Mouse (Mus musculus): ENCODE measurements around the gene Brox. TPM values are rescaled to one million over a fixed set of nuclear protein-coding genes. Genes with fewer than 3 reads are reported as not detected.
"Not testable (repeated sequence)": the region's sequence is repeated elsewhere in the genome, so short reads cannot be mapped to it uniquely, and the experiment has no call there.

The Brox gene
- 41.8 and 42.5 TPM in 2 replicates for polyA plus RNA-seq (2015; fragmentation: Nextera tagmentation; extraction: Ambion mirVana)

DNA sequence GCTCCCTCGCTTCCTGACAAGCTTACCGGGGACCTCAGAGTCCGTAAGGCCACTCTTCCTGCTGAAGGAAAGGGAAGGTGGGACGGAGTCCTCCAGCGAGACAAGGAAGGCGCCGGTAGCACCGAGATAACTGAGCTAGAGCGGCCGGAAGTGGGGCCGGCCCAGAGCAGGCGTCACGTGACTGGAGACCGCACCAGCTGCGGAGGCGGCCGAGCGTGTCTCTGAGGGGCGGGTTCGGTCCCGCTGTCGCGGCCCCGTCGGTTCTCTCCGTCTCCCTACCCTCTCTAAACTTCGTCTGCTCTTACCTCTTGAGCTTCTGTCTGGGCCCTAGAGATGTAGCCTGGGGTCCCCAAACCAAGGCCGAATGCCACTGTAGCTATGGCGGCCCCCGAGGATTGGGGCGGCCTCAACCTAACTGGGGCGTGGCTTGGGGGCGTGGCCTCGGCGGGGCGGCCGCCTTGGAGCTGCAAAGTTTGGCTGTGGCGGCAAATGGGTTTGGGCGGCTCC lies at the start of gene Brox:
Brox (minus strand) TSS at position 393 of the 507 bp plus-strand sequence.
- ATAC-seq, result peak; percentile 94
- no peaks in the 10 kb centered on the region for H3K27me3 ChIP-seq (replicated peaks; ENCODE audit: control insufficient read depth, insufficient read depth, low read length)
- H3K36me3 ChIP-seq (ENCODE audit: control insufficient read depth, insufficient read depth, low read length), result no peaks in the 10 kb centered on the region
- H3K9ac ChIP-seq (ENCODE audit: low read depth, low read length), result peak within 1 kb of the TSS; percentile 67
- H3K4me2 ChIP-seq (ENCODE audit: low read depth, low read length), result peak within 1 kb of the TSS; percentile 54
- no peaks in the 10 kb centered on the region for H3K9me3 ChIP-seq (ENCODE audit: control insufficient read depth, low read length)
- no peaks in the 10 kb centered on the region for H3K4me1 ChIP-seq (ENCODE audit: control insufficient read depth, insufficient read depth, low read length)
- under 1% methylated on average over 39 of the region's 39 CpGs for WGBS
- peak within 1 kb of the TSS; percentile 32 for H3K27ac ChIP-seq (ENCODE audit: low read length)
- peak within 1 kb of the TSS; percentile 56 for H3K4me3 ChIP-seq (ENCODE audit: low read length)

DNA sequence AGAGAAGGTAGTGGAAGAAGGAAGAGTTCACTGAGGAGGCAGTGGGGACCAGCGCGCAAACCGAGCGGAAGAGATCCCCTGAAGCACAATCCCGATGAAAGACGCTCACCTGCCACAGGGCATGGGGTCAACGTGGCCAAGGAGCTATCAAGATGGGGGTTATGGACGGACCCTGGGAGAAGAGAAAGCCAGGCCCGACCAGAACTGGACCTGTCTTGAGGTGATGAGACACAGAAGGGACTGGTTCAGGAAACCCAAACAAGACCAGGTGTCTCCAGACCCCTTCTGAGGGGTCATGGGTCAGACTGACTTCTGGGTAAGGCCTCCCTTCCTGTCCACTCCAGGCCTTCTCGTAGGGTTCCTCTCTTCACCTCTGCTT lies 48.7 kb upstream of the Brox start:
- Histone ChIP-seq H3K9me3 (ENCODE audit: control insufficient read depth, low read length) (no peaks in the 10 kb centered on the region), H3K27me3 (replicated peaks; ENCODE audit: control insufficient read depth, insufficient read depth, low read length) (no peaks in the 10 kb centered on the region), H3K9ac (ENCODE audit: low read depth, low read length) (peak overlapping the region; percentile 87), H3K4me3 (ENCODE audit: low read length) (peak overlapping the region; percentile 83), H3K4me2 (ENCODE audit: low read depth, low read length) (peak overlapping the region; percentile 90), H3K4me1 (ENCODE audit: control insufficient read depth, insufficient read depth, low read length) (peaks cover 7% of the 10 kb centered on the region), H3K36me3 (ENCODE audit: control insufficient read depth, insufficient read depth, low read length) (peaks cover 3% of the 10 kb centered on the region), H3K27ac (ENCODE audit: low read length) (peak overlapping the region; percentile 38)
- ATAC-seq, result no peak
- WGBS, result 1% methylated on average over 10 of the region's 10 CpGs

- WGBS, result under 1% methylated on average over 72 of the region's 72 CpGs
- peak overlapping the region; percentile 83 for H3K4me3 ChIP-seq (ENCODE audit: low read length)
- H3K27me3 ChIP-seq (replicated peaks; ENCODE audit: control insufficient read depth, insufficient read depth, low read length), result no peaks in the 10 kb centered on the region
Measured at GRCm38 (mm10) chr1:183344886-183345816, 48.1 kb upstream of the Brox start.

GRCm38 (mm10) chr1:183342902-183343301 lies 45.8 kb upstream of the Brox start:
- not testable (repeated sequence) for H3K4me2 ChIP-seq (ENCODE audit: low read depth, low read length)

More at GRCm38 (mm10) chr1:183344886-183345816, 48.1 kb upstream of the Brox start:
- Histone ChIP-seq H3K4me2 (ENCODE audit: low read depth, low read length) (peak overlapping the region; percentile 90), H3K4me1 (ENCODE audit: control insufficient read depth, insufficient read depth, low read length) (peaks cover 7% of the 10 kb centered on the region), H3K9me3 (ENCODE audit: control insufficient read depth, low read length) (no peaks in the 10 kb centered on the region), H3K9ac (ENCODE audit: low read depth, low read length) (peak overlapping the region; percentile 87), H3K27ac (ENCODE audit: low read length) (peak overlapping the region; percentile 87), H3K36me3 (ENCODE audit: control insufficient read depth, insufficient read depth, low read length) (peaks cover 3% of the 10 kb centered on the region)
- ATAC-seq, result peak; percentile 98

GRCm38 (mm10) chr1:183327171-183327570 lies 30.1 kb upstream of the Brox start:
- H3K4me2 ChIP-seq (ENCODE audit: low read depth, low read length), result no peak overlapping the region
- H3K27me3 ChIP-seq (replicated peaks; ENCODE audit: control insufficient read depth, insufficient read depth, low read length), result no peaks in the 10 kb centered on the region
- WGBS, result 91% methylated on average over 8 of the region's 8 CpGs
- H3K4me1 ChIP-seq (ENCODE audit: control insufficient read depth, insufficient read depth, low read length), result no peaks in the 10 kb centered on the region
- peaks cover 29% of the 10 kb centered on the region for H3K36me3 ChIP-seq (ENCODE audit: control insufficient read depth, insufficient read depth, low read length)
- H3K4me3 ChIP-seq (ENCODE audit: low read length), result no peak overlapping the region
- ATAC-seq, result no peak
- no peak overlapping the region for H3K27ac ChIP-seq (ENCODE audit: low read length)
- no peak overlapping the region for H3K9ac ChIP-seq (ENCODE audit: low read depth, low read length)
- peaks cover 3% of the 10 kb centered on the region; the same call in 1 of the 2 replicates for H3K9me3 ChIP-seq (ENCODE audit: control insufficient read depth, low read length)

More at GRCm38 (mm10) chr1:183342902-183343301, 45.8 kb upstream of the Brox start:
- not testable (repeated sequence) for H3K27me3 ChIP-seq (replicated peaks; ENCODE audit: control insufficient read depth, insufficient read depth, low read length); H3K9me3 ChIP-seq (ENCODE audit: control insufficient read depth, low read length); ATAC-seq; H3K4me3 ChIP-seq (ENCODE audit: low read length); H3K27ac ChIP-seq (ENCODE audit: low read length); H3K36me3 ChIP-seq (ENCODE audit: control insufficient read depth, insufficient read depth, low read length); H3K4me1 ChIP-seq (ENCODE audit: control insufficient read depth, insufficient read depth, low read length); H3K9ac ChIP-seq (ENCODE audit: low read depth, low read length)
- 100% methylated on average over 1 of the region's 1 CpGs for WGBS

DNA sequence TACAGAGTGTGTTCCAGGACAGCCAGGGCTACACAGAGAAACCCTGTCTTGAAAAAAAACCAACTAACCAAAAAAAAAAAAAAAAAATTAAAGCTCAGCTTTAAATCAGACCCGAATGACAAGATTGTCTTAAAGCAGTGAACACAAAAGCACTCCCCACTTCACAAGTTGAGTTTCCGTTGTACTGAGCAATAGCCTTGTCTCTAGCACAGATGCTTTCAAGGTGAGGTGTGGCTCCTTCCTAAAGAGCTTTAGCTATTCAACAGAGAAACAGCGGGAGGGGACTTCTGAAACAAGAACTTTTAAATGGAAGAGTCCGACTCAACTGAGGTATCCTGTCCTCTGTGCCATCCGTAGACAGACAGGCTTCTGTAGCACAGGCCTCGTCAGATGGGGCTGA lies 27.4 kb upstream of the Brox start:
- WGBS, result 95% methylated on average over 6 of the region's 6 CpGs
- ATAC-seq, result no peak
- H3K4me2 ChIP-seq (ENCODE audit: low read depth, low read length), result no peak overlapping the region
- H3K4me3 ChIP-seq (ENCODE audit: low read length), result no peak overlapping the region
- H3K4me1 ChIP-seq (ENCODE audit: control insufficient read depth, insufficient read depth, low read length), result no peaks in the 10 kb centered on the region
- peaks cover 3% of the 10 kb centered on the region; the same call in 1 of the 2 replicates for H3K9me3 ChIP-seq (ENCODE audit: control insufficient read depth, low read length)
- no peak overlapping the region for H3K27ac ChIP-seq (ENCODE audit: low read length)
- H3K27me3 ChIP-seq (replicated peaks; ENCODE audit: control insufficient read depth, insufficient read depth, low read length), result no peaks in the 10 kb centered on the region
- H3K9ac ChIP-seq (ENCODE audit: low read depth, low read length), result no peak overlapping the region
- H3K36me3 ChIP-seq (ENCODE audit: control insufficient read depth, insufficient read depth, low read length), result peaks cover 17% of the 10 kb centered on the region

- Histone ChIP-seq H3K9me3 (ENCODE audit: control insufficient read depth, low read length) (peaks cover 3% of the 10 kb centered on the region; the same call in 1 of the 2 replicates), H3K27me3 (replicated peaks; ENCODE audit: control insufficient read depth, insufficient read depth, low read length) (no peaks in the 10 kb centered on the region), H3K4me1 (ENCODE audit: control insufficient read depth, insufficient read depth, low read length) (no peaks in the 10 kb centered on the region), H3K27ac (ENCODE audit: low read length) (no peak overlapping the region), H3K4me2 (ENCODE audit: low read depth, low read length) (no peak overlapping the region), H3K9ac (ENCODE audit: low read depth, low read length) (no peak overlapping the region), H3K36me3 (ENCODE audit: control insufficient read depth, insufficient read depth, low read length) (peaks cover 17% of the 10 kb centered on the region), H3K4me3 (ENCODE audit: low read length) (no peak overlapping the region)
- WGBS, result 96% methylated on average over 2 of the region's 2 CpGs
- no peak for ATAC-seq
Measured at GRCm38 (mm10) chr1:183323923-183324322, 26.9 kb upstream of the Brox start.

GRCm38 (mm10) chr1:183322496-183322895 lies 25.4 kb upstream of the Brox start:
- not testable (repeated sequence) for H3K4me1 ChIP-seq (ENCODE audit: control insufficient read depth, insufficient read depth, low read length); ATAC-seq; H3K27ac ChIP-seq (ENCODE audit: low read length); H3K27me3 ChIP-seq (replicated peaks; ENCODE audit: control insufficient read depth, insufficient read depth, low read length); H3K9me3 ChIP-seq (ENCODE audit: control insufficient read depth, low read length); H3K4me3 ChIP-seq (ENCODE audit: low read length); H3K9ac ChIP-seq (ENCODE audit: low read depth, low read length); H3K4me2 ChIP-seq (ENCODE audit: low read depth, low read length)
- peaks cover 22% of the 10 kb centered on the region for H3K36me3 ChIP-seq (ENCODE audit: control insufficient read depth, insufficient read depth, low read length)
- WGBS, result 84% methylated on average over 5 of the region's 5 CpGs

DNA sequence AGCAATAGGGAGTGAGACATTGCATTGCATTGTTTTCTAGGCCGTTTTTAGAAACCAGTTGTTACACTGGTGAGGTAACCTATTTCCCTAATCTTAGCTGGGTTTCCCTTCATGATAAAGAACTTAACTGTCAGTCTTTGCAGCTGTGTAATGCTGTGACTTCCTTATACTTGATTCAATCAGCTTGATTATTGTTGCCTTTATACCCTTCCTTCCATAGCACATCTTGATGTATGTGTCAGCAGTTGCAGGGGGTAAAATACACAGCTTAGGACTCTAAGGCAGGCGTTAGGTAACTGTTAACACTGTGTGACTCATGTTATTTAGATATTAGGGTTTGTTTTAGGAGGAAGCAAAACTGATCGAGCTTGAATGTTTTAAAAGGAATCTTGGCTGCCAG lies 23.6 kb upstream of the Brox start:
- Histone ChIP-seq H3K9me3 (ENCODE audit: control insufficient read depth, low read length) (peaks cover 3% of the 10 kb centered on the region; the same call in 1 of the 2 replicates), H3K36me3 (ENCODE audit: control insufficient read depth, insufficient read depth, low read length) (peaks cover 18% of the 10 kb centered on the region), H3K4me2 (ENCODE audit: low read depth, low read length) (no peak overlapping the region), H3K27ac (ENCODE audit: low read length) (no peak overlapping the region), H3K9ac (ENCODE audit: low read depth, low read length) (no peak overlapping the region), H3K27me3 (replicated peaks; ENCODE audit: control insufficient read depth, insufficient read depth, low read length) (no peaks in the 10 kb centered on the region), H3K4me3 (ENCODE audit: low read length) (no peak overlapping the region), H3K4me1 (ENCODE audit: control insufficient read depth, insufficient read depth, low read length) (no peaks in the 10 kb centered on the region)
- ATAC-seq, result no peak
- 72% methylated on average over 3 of the region's 3 CpGs for WGBS
